Mouse (Mus musculus) heart, postnatal 25 days (tissue): ENCODE results near the gene Gm42906. TPM values are rescaled to one million over a fixed set of nuclear protein-coding genes. Genes with fewer than 3 reads are reported as not detected.
A peak's percentile ranks its signal among the peaks of the same experiment; 100 is the strongest.

Experiments used
- DNase-seq: peaks from one replicate; pipeline ENCODE4 v3.0.0; 2022; ENCODE audit warnings: low spot score
- intact Hi-C: fragments of 180-260 bp; cut with DNase I; formaldehyde crosslinking; loops from one replicate; pipeline ENCODE4 v1.15.1; 2025
- total RNA-seq, 2 experiments: library from RNA; stranded (reverse); gene quantifications; 2 replicates each; pipeline ENCODE4 v1.2.3; 2021

Gm42906 gene
- total RNA-seq, 2 experiments from 2014 or later, result 4.9 to 6.9 TPM

GRCm38 (mm10) chr5:151248084-151248483 lies 179.9 kb downstream of the Gm42906 start:
- intact Hi-C loops, result no loop called here
- DNase-seq, result no peak

- intact Hi-C loops, result no loop called here
Observed at GRCm38 (mm10) chr5:151247115-151247875, 180.7 kb downstream of the Gm42906 start.

GRCm38 (mm10) chr5:151246287-151246686 lies 181.7 kb downstream of the Gm42906 start:
- DNase-seq, result no peak
- intact Hi-C loops, result no loop called here

More at GRCm38 (mm10) chr5:151247115-151247875, 180.7 kb downstream of the Gm42906 start:
- DNase-seq, result no peak

GRCm38 (mm10) chr5:151245571-151245970 lies 182.4 kb downstream of the Gm42906 start:
- DNase-seq, result no peak
- intact Hi-C loops, result no loop called here

- no peak for DNase-seq
- intact Hi-C loops, result no loop called here
Observed at GRCm38 (mm10) chr5:151238730-151239129, 189.2 kb downstream of the Gm42906 start.

GRCm38 (mm10) chr5:151236411-151236810 lies 191.6 kb downstream of the Gm42906 start:
- DNase-seq, result no peak
- intact Hi-C loops, result no loop called here

GRCm38 (mm10) chr5:151233400-151234031 lies 194.4 kb downstream of the Gm42906 start, which contains the start of gene Stard13:
TSS of gene Stard13 (minus strand) at chr5:151233836.
- intact Hi-C loops, result loop anchor here (2.0 kb wide), 1 partner anchor 93 kb away; no protein-coding TSS in a partner anchor
- DNase-seq, result peak; percentile 8

GRCm38 (mm10) chr5:151232576-151233299 lies 195.2 kb downstream of the Gm42906 start:
- intact Hi-C loops, result no loop called here
- no peak for DNase-seq

GRCm38 (mm10) chr5:151231861-151232260 lies 196.1 kb downstream of the Gm42906 start:
- no peak for DNase-seq
- intact Hi-C loops, result no loop called here

GRCm38 (mm10) chr5:151231411-151231810 lies 196.6 kb downstream of the Gm42906 start:
- intact Hi-C loops, result no loop called here
- DNase-seq, result no peak

- intact Hi-C loops, result no loop called here
Observed at GRCm38 (mm10) chr5:151230427-151230826, 197.5 kb downstream of the Gm42906 start.

GRCm38 (mm10) chr5:151228367-151229005 lies 199.5 kb downstream of the Gm42906 start:
- DNase-seq, result no peak
- intact Hi-C loops, result no loop called here

More at GRCm38 (mm10) chr5:151230427-151230826, 197.5 kb downstream of the Gm42906 start:
- no peak for DNase-seq

GRCm38 (mm10) chr5:151223696-151224366 lies 204.1 kb downstream of the Gm42906 start:
- no peak for DNase-seq
- intact Hi-C loops, result no loop called here

- DNase-seq, result no peak
- intact Hi-C loops, result no loop called here
Observed at GRCm38 (mm10) chr5:151222791-151223190, 205.2 kb downstream of the Gm42906 start.

- intact Hi-C loops, result no loop called here
- no peak for DNase-seq
Observed at GRCm38 (mm10) chr5:151218689-151219115, 209.3 kb downstream of the Gm42906 start.

- no peak for DNase-seq
- intact Hi-C loops, result no loop called here
Observed at GRCm38 (mm10) chr5:151213097-151213496, 214.9 kb downstream of the Gm42906 start.

- intact Hi-C loops, result no loop called here
- no peak for DNase-seq
Observed at GRCm38 (mm10) chr5:151210869-151211268, 217.1 kb downstream of the Gm42906 start.

GRCm38 (mm10) chr5:151210060-151210459 lies 217.9 kb downstream of the Gm42906 start:
- intact Hi-C loops, result no loop called here
- no peak for DNase-seq

GRCm38 (mm10) chr5:151205017-151205416 lies 222.9 kb downstream of the Gm42906 start:
- intact Hi-C loops, result no loop called here
- no peak for DNase-seq
